Mouse (Mus musculus) adrenal gland (tissue): Measurements from ENCODE around the gene Kidins220.

Experiments used
- intact Hi-C: fragments of 180-260 bp; cut with DNase I; formaldehyde crosslinking; loops from one replicate; pipeline ENCODE4 v1.15.1; 2025

Gene Kidins220

DNA sequence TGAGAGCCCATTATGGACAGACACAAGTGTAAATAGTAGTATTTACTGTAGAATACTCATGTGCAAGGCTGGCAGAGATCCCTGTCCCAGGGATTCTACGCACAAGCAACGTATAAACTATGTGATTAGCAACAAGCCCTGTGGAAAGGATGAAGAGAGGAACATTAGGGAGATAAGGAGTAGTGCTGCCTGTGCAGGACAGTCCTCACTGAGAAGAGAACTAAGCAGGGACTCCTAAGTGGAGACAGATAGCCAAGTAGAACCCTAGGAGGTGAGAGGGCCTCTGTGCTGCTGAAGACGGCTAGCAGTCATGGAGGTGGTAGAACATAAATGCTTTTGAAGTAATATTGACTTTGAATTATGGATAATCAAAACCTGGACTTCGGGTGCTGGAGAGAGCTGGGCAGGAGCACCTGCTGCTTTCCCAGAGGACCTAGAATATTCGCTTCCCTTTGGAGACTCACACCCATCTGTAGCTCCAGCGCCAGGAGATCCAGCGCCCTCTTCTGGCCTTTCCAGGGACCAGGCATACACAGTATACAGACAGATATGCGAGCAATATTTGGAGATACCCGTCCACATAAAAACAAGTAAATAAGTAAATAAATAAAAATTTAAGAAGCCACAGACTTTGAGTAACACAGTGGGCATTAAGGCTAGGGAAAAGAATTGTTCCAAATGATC is 50.3 kb downstream of the Kidins220 start:
- intact Hi-C loops, result loop anchor here (5.0 to 10.0 kb wide), 3 partner anchors 1050 to 1250 kb away; no protein-coding TSS in a partner anchor

DNA sequence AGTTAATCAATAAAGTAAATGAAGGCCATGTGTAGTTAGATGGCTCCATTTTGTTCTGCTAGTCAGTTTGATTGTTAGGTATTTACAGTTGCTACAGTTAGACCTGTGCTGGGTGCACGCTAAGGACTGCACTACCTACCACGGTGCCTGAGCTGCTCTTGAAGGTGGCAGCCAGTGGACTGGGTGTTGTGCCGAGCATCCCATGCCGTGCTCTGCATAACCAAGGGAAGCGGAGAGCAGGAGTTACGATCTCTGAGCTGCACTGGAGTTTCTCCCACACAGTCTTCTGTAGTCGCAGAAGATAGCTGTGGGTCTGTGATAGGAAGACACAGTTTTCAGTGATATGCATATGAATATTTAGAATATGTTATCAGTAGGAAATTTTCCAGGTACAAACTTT is 51.6 kb downstream of the Kidins220 start:
- intact Hi-C loops, result loop anchor here (5.0 to 10.0 kb wide), 3 partner anchors 1048 to 1248 kb away; no protein-coding TSS in a partner anchor

DNA sequence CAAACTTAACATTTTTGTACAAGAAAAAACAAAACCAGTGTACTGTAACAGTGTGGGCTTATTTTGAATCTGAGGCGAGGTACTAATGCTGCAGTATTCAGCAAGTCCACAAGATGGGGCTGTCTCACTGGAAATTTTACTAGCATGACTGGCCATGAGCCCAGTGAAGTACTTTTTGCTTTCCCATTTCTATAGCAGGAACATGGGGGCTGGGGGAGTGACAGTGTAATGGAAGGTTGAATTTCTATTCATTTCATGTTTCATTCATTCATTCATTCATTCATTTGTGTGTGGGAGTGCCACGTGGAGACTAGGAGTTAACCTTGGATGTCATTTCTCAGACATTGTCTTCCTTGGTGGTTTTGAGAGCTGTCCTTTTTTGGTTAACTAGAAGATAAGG is 52.7 kb downstream of the Kidins220 start:
- intact Hi-C loops, result loop anchor here (5.0 to 10.0 kb wide), 3 partner anchors 1047 to 1247 kb away; no protein-coding TSS in a partner anchor

DNA sequence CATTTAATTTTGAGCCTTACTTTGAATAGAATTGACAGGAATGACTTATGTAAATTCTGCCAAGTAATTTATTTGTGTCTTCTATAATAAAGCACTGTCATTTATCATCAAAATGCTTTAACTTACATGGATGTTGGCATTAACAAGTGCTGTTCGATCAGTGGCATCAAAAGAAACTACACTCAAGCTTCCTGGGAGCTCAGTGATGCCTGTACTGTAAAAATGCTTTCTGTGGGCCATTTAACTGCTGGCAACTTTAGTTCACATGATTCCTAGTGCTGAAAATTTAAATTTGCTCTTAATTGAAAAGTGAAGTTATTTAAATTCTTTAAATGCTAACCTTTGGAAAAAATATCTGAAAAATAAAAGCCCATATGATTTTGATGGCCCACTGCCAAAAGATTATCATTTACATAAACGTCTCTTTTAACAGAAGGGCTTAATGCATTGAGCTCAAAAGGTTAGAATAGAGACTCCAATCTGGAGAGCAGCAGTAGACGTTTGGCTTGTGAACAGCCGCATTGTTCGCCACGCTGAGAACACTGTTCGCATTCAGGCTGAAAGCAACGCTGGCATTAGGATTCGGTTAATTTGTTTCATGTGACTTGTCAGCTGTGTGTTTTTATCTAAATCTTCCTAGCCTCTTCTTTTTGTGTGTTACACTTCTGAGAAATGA is 59.1 kb downstream of the Kidins220 start:
- intact Hi-C loops, result no loop called here

DNA sequence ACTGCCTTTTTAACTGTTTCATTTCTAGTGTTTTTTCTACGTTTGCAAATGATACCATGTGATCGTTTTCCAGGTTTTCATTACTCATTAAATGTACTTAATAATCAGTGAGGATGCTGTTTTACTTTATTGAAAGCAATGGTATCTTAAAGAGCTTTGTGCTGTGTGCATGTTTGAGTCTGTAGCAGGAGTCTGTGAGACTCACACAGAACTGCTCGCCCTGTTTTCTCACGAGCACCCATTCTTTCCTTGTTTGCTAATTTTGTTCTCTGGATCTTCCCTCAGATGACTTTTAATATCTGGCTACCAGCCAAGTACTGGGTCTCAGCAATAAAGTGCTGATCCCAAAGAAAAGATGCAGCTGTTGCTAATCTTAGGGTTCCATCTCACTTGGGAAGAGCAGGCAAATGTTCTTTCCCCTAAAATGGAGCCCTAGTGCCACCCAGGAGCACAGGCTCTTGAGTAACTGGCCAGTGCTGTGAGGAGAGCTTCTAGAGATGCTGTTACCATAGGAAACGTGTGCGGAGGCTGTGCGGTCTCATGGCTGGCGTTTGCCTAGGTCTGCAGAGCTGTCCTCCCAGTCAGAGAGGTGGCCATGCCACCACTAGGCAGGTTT is 59.7 kb downstream of the Kidins220 start:
- intact Hi-C loops, result no loop called here

DNA sequence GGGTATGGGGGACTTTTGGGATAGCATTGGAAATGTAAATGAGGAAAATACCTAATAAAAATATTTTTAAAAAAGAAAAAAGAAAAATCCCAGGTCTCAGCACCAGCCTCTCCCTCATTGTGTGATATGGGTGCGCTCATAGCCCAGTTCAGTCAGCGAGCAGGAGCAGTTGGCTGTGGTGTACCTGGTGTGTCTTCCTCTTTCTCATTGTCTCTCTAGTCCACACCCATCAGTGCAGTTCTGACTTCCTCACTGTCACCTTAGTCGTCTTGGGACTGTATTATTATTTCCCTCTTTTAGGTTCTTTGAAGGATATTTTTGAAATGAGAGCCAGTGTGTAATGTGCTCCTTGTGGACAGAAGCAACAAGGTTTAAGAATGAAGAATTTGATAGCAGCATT is 61.3 kb downstream of the Kidins220 start:
- intact Hi-C loops, result no loop called here

DNA sequence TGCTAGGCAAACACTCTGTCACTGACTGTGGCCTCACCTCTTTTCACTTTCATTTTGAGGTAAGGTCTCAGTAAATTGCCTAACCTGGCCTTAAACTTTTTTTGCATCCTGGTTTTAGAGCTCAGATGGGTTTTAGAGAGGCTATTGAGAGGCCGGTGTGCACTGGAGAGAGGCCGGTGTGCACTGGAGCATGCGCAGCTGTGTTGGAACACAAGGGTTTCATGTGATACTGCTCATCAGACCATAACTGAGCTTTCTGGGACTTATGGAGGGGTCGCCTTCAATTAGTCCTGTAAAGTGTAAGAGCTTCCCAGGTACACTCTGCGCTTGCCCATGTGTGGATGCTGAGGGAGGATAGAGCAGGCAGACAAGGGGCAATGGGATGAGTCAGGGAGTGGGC is 62.5 kb downstream of the Kidins220 start:
- intact Hi-C loops, result no loop called here

DNA sequence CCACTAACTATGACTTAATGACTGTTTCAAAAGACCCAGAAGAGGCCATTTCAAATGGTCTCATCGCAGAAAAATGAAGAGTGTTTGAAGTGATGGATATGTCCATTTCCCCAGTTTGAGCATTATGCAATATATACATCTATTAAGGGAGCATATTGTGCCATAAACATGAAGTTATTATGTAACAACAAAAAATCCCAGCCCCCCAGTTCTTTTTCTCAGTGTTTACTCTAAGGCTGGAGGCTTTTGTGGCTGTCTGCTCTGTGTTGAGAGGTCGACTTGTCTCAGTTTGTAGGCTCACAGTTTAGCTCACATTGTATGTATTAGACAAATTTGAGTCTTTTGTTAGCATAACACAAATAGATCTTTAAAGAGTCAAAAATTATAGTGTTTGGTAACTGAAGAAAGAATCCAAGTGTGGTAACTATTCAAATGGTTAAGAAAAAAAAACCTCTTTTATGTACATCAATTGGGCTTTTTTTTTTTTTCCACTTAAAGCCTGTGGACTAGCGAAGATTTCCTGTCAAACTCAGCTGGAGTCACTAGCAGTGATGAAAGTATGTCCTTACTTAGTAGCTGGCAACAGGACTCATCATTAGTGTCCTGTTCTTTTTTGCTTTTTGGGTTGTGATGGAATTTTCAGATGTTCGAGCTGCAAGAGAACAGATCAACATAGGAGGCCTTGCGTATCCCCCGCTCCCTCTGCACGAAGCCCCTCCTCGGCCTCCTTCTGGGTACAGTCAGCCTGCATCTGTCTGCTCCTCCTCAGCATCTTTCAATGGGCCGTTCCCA is 63.2 kb downstream of the Kidins220 start:
- intact Hi-C loops, result no loop called here

DNA sequence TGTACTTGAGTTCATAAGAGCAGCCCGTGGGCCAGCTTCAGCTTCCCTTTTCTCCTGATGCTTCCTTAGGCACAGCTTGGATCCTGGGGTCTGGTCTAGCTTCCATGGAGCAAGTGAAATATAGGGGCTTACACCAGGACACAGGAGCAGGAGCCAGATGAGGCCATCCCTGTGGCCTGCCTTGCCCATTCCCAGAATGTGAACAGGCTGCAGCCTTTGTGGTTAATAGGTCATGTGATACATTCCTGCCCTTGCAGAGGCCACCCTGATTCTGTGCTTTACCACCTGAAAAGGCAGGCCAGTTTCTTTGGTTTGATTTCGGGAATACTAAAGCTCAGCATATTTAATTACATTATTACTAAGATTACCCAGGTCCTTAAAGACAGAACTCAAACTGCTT is 69.3 kb downstream of the Kidins220 start:
- intact Hi-C loops, result no loop called here

DNA sequence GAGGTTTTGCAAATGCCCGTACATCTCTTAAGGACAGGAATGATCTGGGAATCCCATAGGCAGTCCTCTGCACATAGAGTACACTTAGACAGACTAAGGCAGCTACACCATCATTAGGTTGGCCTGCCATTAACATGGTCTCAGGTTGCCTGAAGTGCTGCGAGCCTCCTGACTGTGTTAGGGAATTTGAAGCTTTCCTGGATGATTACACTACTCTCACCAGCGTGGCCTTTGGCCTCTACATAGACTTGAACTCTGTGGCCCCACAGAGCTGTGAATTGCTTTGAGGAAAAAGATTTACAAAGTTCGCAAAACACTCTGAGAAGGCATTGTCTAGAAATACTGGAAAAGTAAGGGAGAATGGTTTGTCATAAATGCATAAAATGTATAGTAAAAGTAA is 69.9 kb downstream of the Kidins220 start:
- intact Hi-C loops, result no loop called here

DNA sequence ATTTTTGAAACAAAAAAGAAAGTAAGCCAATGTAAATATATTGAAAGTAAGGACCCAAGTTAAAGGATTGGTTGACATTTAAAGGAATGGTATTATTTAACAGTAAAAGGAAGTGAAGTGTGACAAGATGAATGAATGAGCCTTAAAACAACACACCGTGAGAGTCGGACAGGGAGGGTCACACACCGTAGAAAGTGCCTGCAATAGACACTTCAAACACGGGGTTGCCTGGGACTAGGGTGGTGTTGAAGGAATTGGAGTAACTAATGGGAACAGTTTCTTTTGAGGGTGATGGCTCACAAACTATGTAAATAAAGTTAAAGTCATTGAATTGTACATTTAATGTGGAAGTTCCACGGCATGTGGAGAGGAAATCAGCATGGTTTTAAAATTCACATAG is 74.5 kb downstream of the Kidins220 start:
- intact Hi-C loops, result no loop called here

DNA sequence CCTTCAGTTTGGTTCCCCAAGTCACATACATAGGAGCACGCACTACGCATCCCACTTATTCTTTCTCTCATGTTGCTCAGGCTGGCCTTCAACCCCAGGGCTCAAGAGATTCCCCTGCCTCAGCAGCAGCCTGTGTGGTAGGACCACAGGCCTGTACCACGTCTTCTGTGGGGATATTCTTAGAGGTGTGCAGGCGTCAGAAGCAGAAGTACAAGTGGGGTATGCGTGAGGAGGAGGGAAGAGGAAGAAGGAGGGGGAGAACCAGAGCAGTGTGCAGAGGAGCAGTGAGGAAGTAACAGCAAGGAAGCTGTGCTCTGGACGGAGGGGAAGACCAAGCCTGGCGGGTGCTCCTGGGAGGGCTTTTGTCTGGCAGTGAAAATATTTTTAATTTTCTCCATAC is 79.8 kb downstream of the Kidins220 start:
- intact Hi-C loops, result no loop called here

DNA sequence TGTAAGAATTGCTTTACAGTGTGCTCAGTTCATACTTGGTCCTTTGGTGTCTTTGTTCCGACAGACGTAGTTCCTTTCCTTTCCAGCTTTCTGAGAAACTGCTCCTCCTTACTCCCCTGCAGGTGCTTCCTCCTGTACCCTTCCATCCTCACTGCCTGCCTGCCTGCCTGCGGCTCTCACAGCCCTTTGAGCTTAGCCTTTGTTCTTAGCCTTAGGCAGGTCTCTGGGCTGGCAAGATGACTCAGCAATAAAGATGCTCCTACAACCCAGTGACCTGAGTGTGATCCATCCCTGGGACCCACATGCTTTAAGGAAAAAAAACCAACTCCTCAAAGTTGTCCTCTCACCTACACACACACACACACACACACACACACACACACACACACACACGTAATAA is 80.2 kb downstream of the Kidins220 start:
- intact Hi-C loops, result no loop called here

DNA sequence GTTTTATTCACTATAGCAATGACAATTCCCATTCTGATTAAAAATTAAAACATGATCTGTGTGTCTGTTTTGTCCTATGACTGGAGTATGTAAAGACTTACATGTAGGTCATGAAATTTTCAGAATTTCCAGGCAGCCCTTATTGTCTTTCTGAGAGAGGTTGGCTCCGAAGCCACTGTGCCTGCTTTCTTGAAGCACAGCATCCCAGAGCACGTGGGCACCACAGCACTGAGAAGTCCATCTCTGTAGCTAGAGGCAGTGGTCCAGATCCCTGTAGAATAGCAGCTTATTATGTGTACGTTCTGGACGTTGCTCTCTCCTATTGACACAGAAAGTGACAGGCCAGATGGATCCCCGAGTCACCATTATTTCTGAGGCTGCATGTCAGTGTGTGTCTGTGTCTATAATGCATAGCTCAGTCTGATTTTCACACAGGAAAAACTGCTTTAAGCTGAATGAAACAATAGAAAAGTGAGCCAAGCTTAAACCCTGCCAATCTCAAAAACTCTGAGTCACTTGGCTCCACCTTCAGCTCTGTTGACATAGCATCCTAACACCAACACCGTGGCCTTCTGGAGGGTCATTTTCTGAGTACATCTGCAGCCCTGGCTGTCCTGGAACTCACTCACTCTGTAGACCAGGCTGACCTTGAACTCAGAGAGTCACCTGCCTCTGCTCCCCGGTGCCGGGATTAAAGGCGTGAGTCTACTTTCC is 84.9 kb downstream of the Kidins220 start:
- intact Hi-C loops, result no loop called here

DNA sequence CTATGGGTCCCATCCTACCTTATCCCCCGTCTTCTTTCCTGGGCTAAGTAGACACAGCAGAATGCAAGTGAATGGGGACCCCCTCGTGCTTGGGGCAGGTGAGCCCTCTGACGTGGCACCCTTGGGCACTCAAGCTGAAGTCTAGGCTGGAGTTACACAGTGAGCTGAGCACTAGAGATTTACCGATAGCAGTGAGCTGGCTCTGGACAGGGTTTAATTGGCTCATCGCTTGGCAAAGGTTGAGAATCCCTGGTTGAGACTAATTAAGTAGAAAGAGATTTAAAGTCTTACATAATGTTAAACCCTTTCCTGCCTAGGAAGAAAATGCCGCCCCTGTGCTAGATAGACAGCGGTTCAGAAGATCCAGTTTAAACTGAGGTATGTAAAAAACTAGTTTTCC is 86.2 kb downstream of the Kidins220 start:
- intact Hi-C loops, result no loop called here

DNA sequence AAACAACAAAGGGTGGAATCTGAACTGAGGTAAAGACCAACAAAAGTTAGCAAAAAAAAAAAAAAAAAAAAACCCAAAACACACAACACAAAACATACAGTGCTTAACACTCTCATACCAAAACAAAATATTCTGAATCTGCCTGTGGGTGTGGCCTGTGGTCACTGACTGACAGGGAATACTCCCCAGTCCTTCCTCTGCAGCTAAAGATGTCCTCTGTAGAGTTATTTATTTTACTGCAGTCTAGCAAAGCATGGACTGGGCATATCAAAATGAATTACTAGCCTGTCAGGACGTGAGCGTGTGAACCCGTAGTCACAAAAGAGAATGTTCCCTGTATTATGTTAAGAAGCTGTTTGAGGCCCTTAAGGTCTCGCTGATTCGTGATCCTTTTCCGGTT is 87.5 kb downstream of the Kidins220 start:
- intact Hi-C loops, result no loop called here

DNA sequence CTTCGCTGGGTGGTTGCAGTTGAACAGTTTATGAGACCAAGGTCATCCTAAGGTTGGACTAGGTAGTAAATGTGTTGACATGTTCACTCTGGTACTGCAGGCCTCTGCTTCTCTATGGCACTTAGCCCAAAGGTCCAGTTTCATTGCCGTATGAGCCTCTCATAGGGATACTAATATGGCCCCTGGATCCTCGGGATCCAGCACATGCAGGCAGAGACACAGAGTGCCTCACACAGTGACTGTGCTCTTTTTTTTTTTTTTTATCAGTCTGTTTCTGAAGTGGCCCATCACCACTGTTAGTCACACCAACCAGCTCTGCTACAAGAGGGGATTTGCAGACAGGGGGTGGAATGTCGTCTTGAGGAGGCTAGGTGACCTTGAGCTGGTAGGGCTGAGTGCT is 98.6 kb downstream of the Kidins220 start:
- intact Hi-C loops, result no loop called here

DNA sequence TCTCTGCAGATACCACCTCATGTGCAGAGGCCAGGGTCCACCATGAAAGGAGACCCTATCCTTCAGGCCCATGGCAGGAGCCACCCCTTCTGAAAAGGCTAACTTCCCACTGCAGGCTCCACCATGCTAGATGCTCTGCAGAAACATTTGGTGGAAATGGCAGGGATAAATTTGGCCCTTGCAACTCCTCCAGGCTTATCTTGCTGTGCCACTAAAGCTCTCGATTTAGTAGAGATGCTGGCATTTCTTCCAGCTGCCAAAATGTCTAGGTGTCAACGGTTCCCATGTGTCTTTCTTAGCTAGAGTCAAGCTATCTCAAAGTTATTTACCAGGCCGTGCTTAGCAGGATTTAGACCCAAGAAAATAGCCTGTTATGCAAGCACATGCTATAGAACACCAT is 99.6 kb downstream of the Kidins220 start:
- intact Hi-C loops, result no loop called here

DNA sequence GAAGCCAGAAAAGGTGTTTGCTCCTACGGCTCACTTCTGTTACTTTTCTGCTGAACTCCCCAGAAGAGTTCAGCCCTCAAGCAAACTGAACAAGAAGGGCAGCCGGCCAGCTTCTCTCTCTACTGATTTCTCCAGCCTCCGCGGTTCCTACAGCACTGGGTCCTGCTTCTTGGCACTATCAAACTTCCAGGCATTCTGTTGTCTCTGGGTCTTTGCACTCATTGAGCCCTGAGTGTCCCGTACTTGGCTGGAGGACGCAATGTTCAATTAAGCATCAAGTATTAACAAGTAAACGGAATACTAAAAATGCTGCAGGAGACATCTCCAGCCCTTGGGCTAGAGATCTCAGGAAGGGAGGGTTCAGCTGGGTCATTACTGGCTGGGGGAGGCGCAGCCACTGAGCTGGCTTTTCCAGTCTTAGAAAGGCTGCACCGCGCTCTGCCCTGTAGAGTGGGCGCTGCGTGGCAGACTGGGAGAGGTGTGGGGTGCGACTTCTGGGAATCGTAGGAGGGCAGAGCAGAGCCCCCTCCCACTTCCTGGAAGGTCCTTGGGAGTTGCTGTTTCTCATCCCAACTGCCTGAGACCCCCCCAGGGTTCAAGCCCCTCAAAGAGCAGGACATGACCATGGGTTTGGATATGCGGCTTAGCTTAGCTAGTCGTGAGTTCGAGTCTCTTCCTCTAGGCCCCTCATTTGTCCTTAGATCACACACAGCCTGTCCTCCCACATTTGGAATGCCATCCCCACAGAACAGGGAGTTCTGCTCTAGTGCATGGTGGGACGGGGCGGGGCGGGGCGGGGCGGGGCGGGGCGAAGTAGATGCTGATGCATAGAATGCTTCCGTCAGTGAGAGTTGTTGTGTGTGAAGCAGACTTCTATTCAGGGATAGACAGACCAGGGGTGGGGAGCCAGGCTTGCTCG is 108.8 kb downstream of the Kidins220 start:
- intact Hi-C loops, result loop anchor here (10.0 kb wide), 2 partner anchors 741 to 991 kb away; no protein-coding TSS in a partner anchor

DNA sequence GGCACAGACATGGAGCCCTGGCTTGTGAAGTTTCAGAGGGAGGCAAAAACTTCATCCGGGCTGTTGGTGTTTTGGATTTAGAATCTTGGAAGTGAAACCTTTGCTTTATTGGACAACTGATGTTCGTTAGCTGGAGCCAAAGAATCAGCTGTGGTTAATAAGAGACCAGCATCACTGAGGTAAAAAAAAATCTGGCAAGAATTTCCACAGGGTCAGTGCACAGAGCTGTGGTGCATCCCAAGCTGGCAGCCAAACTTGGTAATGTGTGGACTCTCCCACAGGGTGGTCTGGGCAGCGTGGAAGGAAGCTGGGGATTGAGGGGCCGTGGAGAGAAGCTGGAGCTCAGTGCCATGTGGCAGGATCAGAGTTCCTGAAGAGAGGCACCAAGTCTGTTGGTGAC is 112.2 kb downstream of the Kidins220 start:
- intact Hi-C loops, result loop anchor here (10.0 kb wide), 2 partner anchors 738 to 988 kb away; no protein-coding TSS in a partner anchor
